In the genomic region with DNA sequence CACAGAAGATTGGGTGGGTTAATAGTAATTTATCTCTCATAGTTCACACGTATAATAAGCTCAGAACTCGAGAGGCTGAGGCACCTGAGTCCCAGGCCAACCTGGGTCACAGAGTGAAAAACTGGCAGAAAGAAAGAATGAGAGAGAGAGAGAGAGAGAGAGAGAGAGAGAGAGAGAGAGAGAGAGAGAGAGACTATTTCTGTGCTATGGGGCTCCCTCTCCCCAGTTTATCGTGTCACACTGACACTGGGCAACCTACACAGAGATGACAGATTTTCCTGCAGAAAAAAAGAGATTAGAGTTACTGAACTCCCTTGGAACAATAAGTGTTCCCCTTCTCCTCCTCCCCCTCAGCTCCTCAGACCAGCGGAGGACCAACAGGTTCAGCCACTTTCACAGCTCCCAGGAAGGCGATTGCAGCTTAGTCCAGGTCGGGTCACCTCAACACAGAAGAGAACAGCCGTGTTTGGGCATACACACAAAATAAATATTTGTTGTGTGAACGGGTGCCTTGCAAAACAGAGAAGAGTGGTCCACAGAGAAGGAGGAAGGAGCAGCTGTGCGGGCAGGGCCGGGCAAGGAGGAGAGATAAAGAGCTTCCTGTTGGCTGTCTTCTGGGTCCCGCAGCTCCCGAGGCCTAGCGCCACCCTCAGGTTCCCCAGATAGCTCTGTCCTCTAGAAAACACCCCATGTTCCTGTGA, we compare ENCODE assay signal across 9 mouse cellular contexts. TPM values are rescaled to one million over a fixed set of nuclear protein-coding genes. Genes with fewer than 3 reads are reported as not detected.
DNase-seq lines count a peak whose midpoint lies in the region; ATAC-seq and TF ChIP-seq lines count a peak whose summit lies in the region.
"Had no signal": no experiment of that assay in that cellular context is flagged by ENCODE, and none has a peak within 500 bp of the region (broad histone marks: within the 10 kb centered on the region; RNA-seq: fewer than 3 reads in every experiment).

No protein-coding gene starts in this region.

- H3K9me3 ChIP-seq in heart, embryonic 10.5 days = no peaks in the 10 kb centered on the region
- H3K9me3 ChIP-seq in forebrain, postnatal 0 days (ENCODE audit: low read length) = no peaks in the 10 kb centered on the region
- H3K9me3 ChIP-seq in kidney, embryonic 16.5 days (ENCODE audit: low read length) = no peaks in the 10 kb centered on the region

- TF ChIP-seq CTCF in forebrain, postnatal 0 days (IDR thresholded peaks at IDR 0.05; ENCODE audit: low read depth) = peak; percentile 46
- peak; percentile 48; the same call in 1 of the 2 replicates for TF ChIP-seq CTCF in spleen, adult 2 months (IDR thresholded peaks at IDR 0.05; ENCODE audit: extremely low read depth, insufficient read depth, insufficient read length, insufficient replicate concordance)

- peak; percentile 74 for ATAC-seq in forebrain, postnatal 0 days
- ATAC-seq in kidney, embryonic 16.5 days (ENCODE audit: low FRiP score, low TSS enrichment) = peak; percentile 57; the same call in 1 of the 2 replicates
- peak; percentile 99 for ATAC-seq in megakaryocyte, adult 5-6 weeks (ENCODE audit: poor library complexity, severe bottlenecking)

- DNase-seq in heart, embryonic 10.5 days (ENCODE audit: low spot score) = no peak
- DNase-seq in heart, adult 9 months (ENCODE audit: low spot score in 2 of 2) = no peak
- DNase-seq in T-cell, adult 2 months (ENCODE audit: low spot score) = peak; percentile 28
- DNase-seq in forebrain, postnatal 0 days = peak; percentile 34
- peak; percentile 15 to 52 for DNase-seq in spleen, adult 2 months (ENCODE audit: low read depth in 1 of 2, low spot score in 2 of 2)
- DNase-seq in layer of hippocampus, adult 11-12 months (ENCODE audit: low spot score) = no peak

- H3K4me2 ChIP-seq in forebrain, postnatal 0 days (ENCODE audit: low read depth) = no peak overlapping the region
- peak overlapping the region; percentile 44 for H3K4me2 ChIP-seq in kidney, embryonic 16.5 days (replicated peaks; ENCODE audit: low read depth, low read length)

- 0 out of 2 replicates have a peak overlapping the region, but pooled peaks have one; percentile 9 for H3K27ac ChIP-seq in heart, embryonic 10.5 days
- no peak overlapping the region for H3K27ac ChIP-seq in forebrain, postnatal 0 days (ENCODE audit: low read depth, low read length)
- H3K27ac ChIP-seq in kidney, embryonic 16.5 days (ENCODE audit: low read length) = peak overlapping the region; percentile 38; the same call in 1 of the 2 replicates
- no peak overlapping the region for H3K27ac ChIP-seq in spleen, adult 2 months (ENCODE audit: insufficient read depth, low read length)

- no peak overlapping the region for H3K9ac ChIP-seq in forebrain, postnatal 0 days
- H3K9ac ChIP-seq in kidney, embryonic 16.5 days (replicated peaks; ENCODE audit: low read length) = peak overlapping the region; percentile 26; the same call in 1 of the 2 replicates

- 7% methylated on average over 13 of the region's 13 CpGs for WGBS in heart, embryonic 10.5 days
- WGBS in forebrain, postnatal 0 days = 11% methylated on average over 13 of the region's 13 CpGs
- 8% methylated on average over 13 of the region's 13 CpGs for WGBS in kidney, embryonic 16.5 days
- 18% methylated on average over 13 of the region's 13 CpGs for WGBS in spleen, adult 2 months

- H3K4me1 ChIP-seq in heart, embryonic 10.5 days = peaks cover 8% of the 10 kb centered on the region; the same call in 1 of the 2 replicates
- no peaks in the 10 kb centered on the region for H3K4me1 ChIP-seq in forebrain, postnatal 0 days (ENCODE audit: insufficient read depth)
- H3K4me1 ChIP-seq in kidney, embryonic 16.5 days (ENCODE audit: insufficient read depth, low read length) = peaks cover 8% of the 10 kb centered on the region
- no peaks in the 10 kb centered on the region for H3K4me1 ChIP-seq in spleen, adult 2 months (ENCODE audit: control insufficient read depth, insufficient read depth, insufficient read length)

- H3K36me3 ChIP-seq in heart, embryonic 10.5 days = no peaks in the 10 kb centered on the region
- H3K36me3 ChIP-seq in forebrain, postnatal 0 days (ENCODE audit: insufficient read depth) = no peaks in the 10 kb centered on the region
- no peaks in the 10 kb centered on the region for H3K36me3 ChIP-seq in kidney, embryonic 16.5 days (ENCODE audit: insufficient read depth, low read length)
- no peaks in the 10 kb centered on the region for H3K36me3 ChIP-seq in spleen, adult 2 months (ENCODE audit: control insufficient read depth, insufficient read depth, low read length)

- H3K27me3 ChIP-seq in heart, embryonic 10.5 days (ENCODE audit: insufficient read depth, poor library complexity, severe bottlenecking) = peaks cover 40% of the 10 kb centered on the region
- no peaks in the 10 kb centered on the region for H3K27me3 ChIP-seq in forebrain, postnatal 0 days (ENCODE audit: insufficient read depth, low read length)
- no peaks in the 10 kb centered on the region for H3K27me3 ChIP-seq in kidney, embryonic 16.5 days (ENCODE audit: insufficient read depth, low read length)
- no peaks in the 10 kb centered on the region for H3K27me3 ChIP-seq in spleen, adult 2 months (ENCODE audit: control insufficient read depth, insufficient read depth, low read length)

- no peak for TF ChIP-seq POLR2A in spleen, adult 2 months (IDR thresholded peaks at IDR 0.05; ENCODE audit: low read depth, low read length)

- H3K4me3 ChIP-seq in heart, embryonic 10.5 days = peak overlapping the region; percentile 42
- H3K4me3 ChIP-seq in forebrain, postnatal 0 days (ENCODE audit: low read depth, low read length) = no peak overlapping the region
- H3K4me3 ChIP-seq in kidney, embryonic 16.5 days (ENCODE audit: low read length) = peak overlapping the region; percentile 24; the same call in 1 of the 2 replicates
- no peak overlapping the region; the same call in 1 of the 2 replicates for H3K4me3 ChIP-seq in spleen, adult 2 months (ENCODE audit: extremely low read depth, insufficient read depth, insufficient read length)
- H3K4me3 ChIP-seq: erythroblast, embryonic 14.5 days had no signal

RNA-seq across cellular contexts. Expression of gene Bmp8b, which starts 33.5 kb away (rescaled TPM):
- polyA plus RNA-seq in heart, embryonic 10.5 days (2016; fragmentation: Nextera tagmentation; extraction: Ambion mirVana) = 0.18 and 0.84 TPM in 2 replicates
- 0.31 and 0.62 TPM in 2 replicates for total RNA-seq in forebrain, postnatal 0 days (2014; rRNA removed)
- 0.15 and 0.40 TPM in 2 replicates for polyA plus RNA-seq in forebrain, postnatal 0 days (2015; fragmentation: Nextera tagmentation; extraction: Ambion mirVana)
- 0.17 and 0.26 TPM in 2 replicates for polyA plus RNA-seq in kidney, embryonic 16.5 days (2015; fragmentation: Nextera tagmentation; extraction: Ambion mirVana)
- total RNA-seq in megakaryocyte, adult 5-6 weeks (2015) = not detected in 2 replicates
- total RNA-seq in megakaryocyte, adult 5-6 weeks (2017) = not detected in 2 replicates
- 0.11 and 0.19 TPM in 2 replicates for polyA plus RNA-seq in spleen, adult 2 months (2012; rRNA removed)
- polyA plus RNA-seq: erythroblast, embryonic 14.5 days had no signal

RNA-seq across cellular contexts. Expression of gene Oxct2b, which starts 44.6 kb away (rescaled TPM):
- 0.11 TPM in 1 of 2 replicates, not detected in the other for polyA plus RNA-seq in heart, embryonic 10.5 days (2016; fragmentation: Nextera tagmentation; extraction: Ambion mirVana)
- total RNA-seq in forebrain, postnatal 0 days (2014; rRNA removed) = 0.62 TPM in 2 replicates
- polyA plus RNA-seq in forebrain, postnatal 0 days (2015; fragmentation: Nextera tagmentation; extraction: Ambion mirVana) = 0.33 and 0.34 TPM in 2 replicates
- polyA plus RNA-seq in kidney, embryonic 16.5 days (2015; fragmentation: Nextera tagmentation; extraction: Ambion mirVana) = 0.12 TPM in 1 of 2 replicates, not detected in the other
- total RNA-seq in megakaryocyte, adult 5-6 weeks (2015) = not detected in 2 replicates
- 0.12 TPM in 1 of 2 replicates, not detected in the other for total RNA-seq in megakaryocyte, adult 5-6 weeks (2017)
- polyA plus RNA-seq in spleen, adult 2 months (2012; rRNA removed) = 0.05 and 0.09 TPM in 2 replicates
- polyA plus RNA-seq: erythroblast, embryonic 14.5 days had no signal

RNA-seq across cellular contexts. Expression of gene Trit1, which starts 55.0 kb away (rescaled TPM):
- 15.0 and 18.3 TPM in 2 replicates for polyA plus RNA-seq in heart, embryonic 10.5 days (2016; fragmentation: Nextera tagmentation; extraction: Ambion mirVana)
- total RNA-seq in forebrain, postnatal 0 days (2014; rRNA removed) = 22.8 and 23.7 TPM in 2 replicates
- 20.4 and 22.1 TPM in 2 replicates for polyA plus RNA-seq in forebrain, postnatal 0 days (2015; fragmentation: Nextera tagmentation; extraction: Ambion mirVana)
- 18.1 and 21.5 TPM in 2 replicates for polyA plus RNA-seq in kidney, embryonic 16.5 days (2015; fragmentation: Nextera tagmentation; extraction: Ambion mirVana)
- total RNA-seq in megakaryocyte, adult 5-6 weeks (2015) = 10.7 and 16.5 TPM in 2 replicates
- total RNA-seq in megakaryocyte, adult 5-6 weeks (2017) = 21.0 and 22.3 TPM in 2 replicates
- 5.0 and 6.5 TPM in 2 replicates for polyA plus RNA-seq in spleen, adult 2 months (2012; rRNA removed)

Comparison
In these comparisons a context has a peak if more than half of its experiments do, and no peak if none do; other contexts are left out.
1. DNase-seq: peak in T-cell, adult 2 months (single experiment), forebrain, postnatal 0 days (single experiment) and spleen, adult 2 months (2 of 2); none in heart, embryonic 10.5 days (single experiment), heart, adult 9 months (0 of 2) and layer of hippocampus, adult 11-12 months (single experiment).
2. H3K27ac ChIP-seq: peak in heart, embryonic 10.5 days (single experiment) and kidney, embryonic 16.5 days (single experiment); none in forebrain, postnatal 0 days (single experiment) and spleen, adult 2 months (single experiment).
3. H3K4me3 ChIP-seq: peak in heart, embryonic 10.5 days (single experiment) and kidney, embryonic 16.5 days (single experiment); none in forebrain, postnatal 0 days (single experiment) and spleen, adult 2 months (single experiment).
4. Peak in every context shown above with its lines, with median percentiles within 50 percentile points of each other: ATAC-seq.